Mouse (Mus musculus) liver, embryonic 14.5 days (tissue): ENCODE results near the gene Amotl2. TPM values are rescaled to one million over a fixed set of nuclear protein-coding genes. Genes with fewer than 3 reads are reported as not detected.

Experiments used
- ATAC-seq: fragments of 200-750 bp; cut with Nextera tagmentation; 2 replicates; pipeline ENCODE4 v1.8.0; 2017; ENCODE audit warnings: moderate number of reproducible peaks, mild to moderate bottlenecking, moderate library complexity; ENCODE audit not compliant: insufficient read depth
- DNase-seq, 3 experiments: peaks; one replicate each; pipeline ENCODE4 v3.0.0-alpha.2; 2012 to 2013; ENCODE audit warnings: low read depth in 3 of 3, low spot score in 3 of 3
- H3K27ac ChIP-seq: fragments of 300-500 bp; sonication (generic); 2 replicates; pipeline ENCODE4 v1.5.1; 2014; ENCODE audit warnings: moderate library complexity, mild to moderate bottlenecking, control low read depth, inconsistent platforms
- H3K27me3 ChIP-seq: fragments of 300-500 bp; sonication (generic); 2 replicates; pipeline ENCODE4 v1.6.1; 2014; ENCODE audit warnings: mild to moderate bottlenecking, low read length, moderate library complexity; ENCODE audit not compliant: control insufficient read depth, insufficient read depth
- H3K36me3 ChIP-seq: fragments of 300-500 bp; sonication (generic); replicated peaks from 2 replicates; pipeline ENCODE4 v1.6.1; 2014; ENCODE audit warnings: low read depth; ENCODE audit not compliant: control insufficient read depth, insufficient read depth
- H3K4me1 ChIP-seq, 2 experiments: fragments of 200-500 bp in 1 of 2; fragments of 300-500 bp in 1 of 2; sonication (generic) in 1 of 2; replicated peaks; 2 replicates each; pipeline ENCODE4 v1.6.1; 2012 to 2014; ENCODE audit warnings: antibody characterized with exemption in 1 of 2, inconsistent platforms in 1 of 2, low read length in 1 of 2; ENCODE audit not compliant: control insufficient read depth in 2 of 2, insufficient read depth in 2 of 2
- H3K4me2 ChIP-seq: fragments of 300-500 bp; sonication (generic); 2 replicates; pipeline ENCODE4 v1.6.1; 2014; ENCODE audit warnings: low read depth, mild to moderate bottlenecking, control low read depth, moderate library complexity
- H3K4me3 ChIP-seq, 2 experiments: fragments of 200-500 bp in 1 of 2; fragments of 300-500 bp in 1 of 2; sonication (generic) in 1 of 2; 2 replicates each; pipeline ENCODE4 v1.5.1; 2012 to 2014; ENCODE audit warnings: low read depth in 2 of 2, low read length in 2 of 2, mild to moderate bottlenecking in 2 of 2, control low read depth in 1 of 2, inconsistent platforms in 1 of 2, moderate library complexity in 1 of 2; ENCODE audit not compliant: insufficient read depth in 1 of 2
- H3K9ac ChIP-seq: fragments of 300-500 bp; sonication (generic); replicated peaks from 2 replicates; pipeline ENCODE4 v1.6.1; 2014; ENCODE audit warnings: mild to moderate bottlenecking, control low read depth, moderate library complexity
- H3K9me3 ChIP-seq: fragments of 300-500 bp; sonication (generic); 2 replicates; pipeline ENCODE4 v1.6.1; 2016; ENCODE audit warnings: low read length, mixed read lengths; ENCODE audit not compliant: control insufficient read depth
- CTCF ChIP-seq: IDR thresholded peaks from 2 replicates; pipeline ENCODE4 v1.5.1; 2016; ENCODE audit warnings: antibody characterized with exemption, low read depth, control low read depth
- EP300 ChIP-seq: IDR thresholded peaks from 2 replicates; pipeline ENCODE4 v1.6.1; 2016; ENCODE audit warnings: antibody characterized with exemption, low read depth
- WGBS: fragments of 180-500 bp; shearing (Covaris S2); extraction: QIAGEN DNeasy Blood & Tissue Kit; methylation state at CpG from one replicate; pipeline ENCODE4 v1.1.7; 2014; ENCODE audit not compliant: insufficient replicate concordance; 5-methylcytosine and 5-hydroxymethylcytosine counted together
- polyA plus RNA-seq, 2 experiments: library from polyadenylated mRNA; depleted of rRNA in 1 of 2; stranded (reverse) in 1 of 2; unstranded in 1 of 2; fragments of >200 nt; fragmentation: Nextera tagmentation in 1 of 2; extraction: Ambion mirVana in 1 of 2; gene quantifications; 2 replicates each; pipeline versions ENCODE4 v1.2.1 to v1.2.3; 2012 to 2014

Amotl2 gene
- polyA plus RNA-seq, 2 experiments = 2.5 to 2.6 TPM

GRCm38 (mm10) chr9:102734739-102735075 lies 18.2 kb downstream of the Amotl2 start:
- Histone ChIP-seq H3K4me2 (no peak overlapping the region), H3K9me3 (no peaks in the 10 kb centered on the region), H3K36me3 (no peaks in the 10 kb centered on the region; the same call in 1 of the 2 replicates), H3K27me3 (no peaks in the 10 kb centered on the region), H3K4me1 (peaks cover 0 to 16% of the 10 kb centered on the region in 2 experiments; a peak in 2 of 4 replicates), H3K27ac (no peak overlapping the region), H3K9ac (no peak overlapping the region), H3K4me3 (no peak overlapping the region)
- TF ChIP-seq CTCF (no peak), EP300 (no peak)
- whole genome bisulfite sequencing = 61% methylated on average over 1 of the region's 1 CpGs
- no peak for DNase-seq
- ATAC-seq = peak; percentile 15; the same call in 1 of the 2 replicates

GRCm38 (mm10) chr9:102735231-102735630 lies 18.8 kb downstream of the Amotl2 start:
- WGBS = 51% methylated on average over 3 of the region's 3 CpGs
- DNase-seq = no peak
- H3K9me3 ChIP-seq = no peaks in the 10 kb centered on the region
- TF ChIP-seq CTCF (no peak), EP300 (no peak)
- H3K27me3 ChIP-seq = no peaks in the 10 kb centered on the region
- H3K4me2 ChIP-seq = no peak overlapping the region
- no peak overlapping the region for H3K4me3 ChIP-seq
- ATAC-seq = no peak
- no peaks in the 10 kb centered on the region; the same call in 1 of the 2 replicates for H3K36me3 ChIP-seq
- no peak overlapping the region for H3K9ac ChIP-seq
- H3K4me1 ChIP-seq = peaks cover 0 to 16% of the 10 kb centered on the region in 2 experiments; a peak in 2 of 4 replicates
- H3K27ac ChIP-seq = no peak overlapping the region

- H3K27ac ChIP-seq = no peak overlapping the region
- ATAC-seq (peak; percentile 58; the same call in 1 of the 2 replicates), DNase-seq (no peak)
- TF ChIP-seq CTCF (no peak), EP300 (no peak)
- no peaks in the 10 kb centered on the region; the same call in 1 of the 2 replicates for H3K36me3 ChIP-seq
- peaks cover 0 to 16% of the 10 kb centered on the region in 2 experiments; a peak in 2 of 4 replicates for H3K4me1 ChIP-seq
- 5% methylated on average over 1 of the region's 1 CpGs for WGBS
- no peak overlapping the region for H3K4me3 ChIP-seq
- H3K9me3 ChIP-seq = no peaks in the 10 kb centered on the region
- H3K9ac ChIP-seq = no peak overlapping the region
- H3K27me3 ChIP-seq = no peaks in the 10 kb centered on the region
- H3K4me2 ChIP-seq = no peak overlapping the region
Measured at GRCm38 (mm10) chr9:102735996-102736395, 19.5 kb downstream of the Amotl2 start.

- no peaks in the 10 kb centered on the region for H3K9me3 ChIP-seq
- DNase-seq (no peak), ATAC-seq (no peak)
- H3K27me3 ChIP-seq = no peaks in the 10 kb centered on the region
- no peak overlapping the region for H3K27ac ChIP-seq
- no peak overlapping the region for H3K4me3 ChIP-seq
- no peak overlapping the region for H3K9ac ChIP-seq
- TF ChIP-seq EP300 (no peak), CTCF (no peak)
- 53% methylated on average over 1 of the region's 1 CpGs for WGBS
- H3K4me2 ChIP-seq = no peak overlapping the region
- peaks cover 0 to 14% of the 10 kb centered on the region in 2 experiments; a peak in 2 of 4 replicates for H3K4me1 ChIP-seq
- no peaks in the 10 kb centered on the region for H3K36me3 ChIP-seq
Measured at GRCm38 (mm10) chr9:102737405-102737804, 20.9 kb downstream of the Amotl2 start.

- TF ChIP-seq CTCF = no peak
- TF ChIP-seq EP300 = no peak
- WGBS = 51% methylated on average over 5 of the region's 5 CpGs
- no peak overlapping the region for H3K4me3 ChIP-seq
Measured at GRCm38 (mm10) chr9:102746753-102747152, 30.3 kb downstream of the Amotl2 start.

More at GRCm38 (mm10) chr9:102746753-102747152, 30.3 kb downstream of the Amotl2 start:
- Histone ChIP-seq H3K9ac (no peak overlapping the region), H3K36me3 (no peaks in the 10 kb centered on the region), H3K27ac (no peak overlapping the region), H3K4me2 (no peak overlapping the region), H3K27me3 (no peaks in the 10 kb centered on the region), H3K4me1 (0 out of 4 replicates have a peak, but pooled peaks cover 0 to 2% of the 10 kb centered on the region in 2 experiments), H3K9me3 (no peaks in the 10 kb centered on the region)
- DNase-seq (no peak), ATAC-seq (no peak)
